Mouse (Mus musculus) neutrophil, adult 59 days (primary cell): ENCODE measurements around the gene Gm20715. TPM values are rescaled to one million over a fixed set of nuclear protein-coding genes. Genes with fewer than 3 reads are reported as not detected.

Experiments used
- total RNA-seq, 2 experiments: library from RNA; stranded (reverse); gene quantifications; 1 replicate in 1 of 2; 2 replicates in 1 of 2; pipeline ENCODE4 v1.2.4; 2023

Gm20715 gene
- total RNA-seq = not detected

DNA sequence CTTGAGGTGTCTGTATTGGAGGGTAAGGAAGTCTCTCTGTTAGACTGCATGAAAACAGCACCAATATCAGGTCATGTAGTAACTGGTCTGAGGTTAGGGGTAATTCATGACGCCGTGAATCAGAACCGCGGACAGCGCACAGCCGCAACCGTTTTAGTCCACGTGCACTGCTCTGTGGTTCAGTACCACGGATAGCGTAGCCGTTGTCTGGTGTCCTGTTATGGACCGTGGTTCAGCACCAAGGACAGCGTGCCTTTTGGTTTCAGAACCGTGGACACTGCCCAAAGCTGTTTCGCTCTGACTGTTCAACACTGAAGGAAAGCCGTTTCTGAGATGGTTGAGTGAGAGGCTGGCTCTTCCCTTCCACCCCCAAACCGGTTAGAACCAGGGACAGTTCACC lies at the start of gene Gm20715:
TSS of gene Gm20715 (plus strand) at position 235 of the 400 bp plus-strand sequence.

DNA sequence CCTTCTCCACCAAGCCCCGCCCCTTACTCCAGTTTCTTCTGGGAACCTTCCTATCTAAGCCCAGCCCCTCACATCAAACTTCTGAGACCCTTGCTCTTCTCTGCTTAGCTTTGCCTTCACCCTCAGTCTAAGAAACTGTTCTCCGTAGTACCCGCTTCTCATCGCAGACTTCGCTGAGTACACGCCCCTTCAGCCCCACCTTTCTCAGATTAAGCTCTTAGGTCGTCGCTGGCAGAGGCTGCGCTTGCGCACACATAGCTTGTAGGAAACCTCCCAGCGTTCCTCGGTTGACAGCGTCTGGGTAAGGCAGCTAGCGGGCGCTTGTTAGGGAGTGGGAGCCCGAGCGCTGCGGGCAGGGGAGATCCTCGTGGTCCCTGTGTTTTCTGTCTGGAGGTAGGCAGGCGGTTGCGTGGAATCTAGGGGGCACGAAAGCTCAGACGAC lies 47.0 kb upstream of the Gm20715 start, which contains the start of gene Zfp78:
TSS of gene Zfp78 (plus strand) at position 234 of the 442 bp plus-strand sequence.

DNA sequence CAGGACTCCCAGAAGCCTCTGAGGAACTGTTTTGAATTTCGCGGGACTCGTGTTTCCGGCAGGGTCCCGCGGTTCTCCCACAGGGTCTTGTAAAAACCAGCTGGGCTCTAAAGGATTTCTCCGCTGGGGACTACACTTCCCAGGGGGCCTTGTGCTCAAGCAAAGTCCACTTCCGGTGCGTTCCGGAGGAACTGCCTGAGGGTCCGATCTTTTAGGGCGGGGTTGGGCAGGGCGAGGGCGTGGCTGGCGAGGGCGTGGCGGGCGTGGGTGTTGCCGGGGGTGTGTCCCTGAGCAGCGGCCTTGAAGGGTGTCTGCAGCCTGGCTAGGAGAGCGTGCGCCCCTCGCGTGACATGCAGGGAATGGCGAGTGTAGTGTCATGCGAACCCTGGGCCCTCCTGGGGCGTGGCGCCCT lies 27.0 kb upstream of the Gm20715 start, which contains the start of gene Zfp28:
TSS of gene Zfp28 (plus strand) at position 252 of the 412 bp plus-strand sequence.

DNA sequence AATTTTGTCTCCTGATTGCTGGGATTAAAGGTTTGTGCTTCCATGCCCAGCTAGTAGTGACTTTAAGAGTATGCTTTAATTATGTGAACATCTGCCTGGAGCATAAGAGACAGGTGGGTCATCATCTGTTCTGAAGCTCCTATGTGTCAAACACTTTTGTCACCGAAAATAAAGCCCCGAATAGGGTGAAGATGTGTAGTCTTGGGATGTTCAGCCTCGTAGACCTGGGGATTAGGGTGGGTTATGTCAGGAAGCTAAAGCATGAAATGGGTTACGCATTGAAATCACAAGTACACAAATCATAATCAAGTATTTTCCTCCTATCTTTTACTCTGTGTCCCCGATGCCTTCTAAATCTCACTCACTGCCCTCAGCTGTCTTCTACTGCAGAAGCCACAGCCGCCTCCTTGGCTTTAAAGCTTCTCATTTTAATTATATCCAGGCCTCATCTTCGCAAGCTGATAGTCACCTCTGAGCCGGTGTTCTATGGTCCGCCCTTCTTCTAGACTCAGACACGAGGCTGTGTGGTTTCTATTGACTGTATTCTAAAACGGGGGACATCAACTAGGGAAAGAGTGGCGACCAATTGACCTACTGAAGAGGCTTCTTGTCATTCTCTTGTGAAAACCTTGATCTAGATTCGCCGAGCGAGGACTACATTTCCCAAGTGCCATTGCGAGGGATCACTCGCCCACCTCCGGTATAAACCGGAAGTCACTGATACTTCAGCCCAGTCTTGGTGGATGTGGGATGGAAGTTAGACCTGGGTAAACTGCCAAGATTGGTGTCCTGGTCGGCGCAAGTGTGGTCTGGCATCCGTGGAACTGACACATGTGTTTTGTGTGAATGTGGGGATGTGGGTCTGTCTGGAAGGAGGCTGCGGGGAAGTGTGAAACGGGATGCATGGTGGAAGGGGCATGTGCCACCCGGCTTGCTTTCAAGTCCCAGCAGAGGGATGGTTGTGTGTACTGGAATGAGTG lies 11.8 kb upstream of the Gm20715 start, which contains the start of gene Smim17:
TSS of gene Smim17 (plus strand) at position 720 of the 980 bp plus-strand sequence.

DNA sequence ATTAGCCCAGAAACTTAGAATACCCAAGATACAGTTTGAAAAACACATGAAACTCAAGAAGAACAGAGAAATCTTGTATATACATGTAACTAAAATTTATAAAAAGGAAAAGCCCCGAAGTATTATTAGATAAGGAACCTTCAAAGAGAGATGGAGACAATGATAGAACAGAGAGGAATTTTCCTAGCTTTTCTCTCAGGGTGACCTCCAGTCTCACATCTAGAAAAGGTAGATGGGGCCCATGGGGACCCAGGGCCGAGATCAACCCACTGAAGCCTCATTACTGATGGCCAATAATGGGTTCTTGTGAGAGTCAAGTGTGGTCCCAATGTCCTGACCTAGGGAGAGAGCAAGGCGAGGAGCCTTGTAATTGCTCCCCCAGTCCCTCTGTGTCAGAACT lies 28.3 kb downstream of the Gm20715 start, which contains the start of gene Olfr1344:
TSS of gene Olfr1344 (plus strand) at position 301 of the 400 bp plus-strand sequence.

DNA sequence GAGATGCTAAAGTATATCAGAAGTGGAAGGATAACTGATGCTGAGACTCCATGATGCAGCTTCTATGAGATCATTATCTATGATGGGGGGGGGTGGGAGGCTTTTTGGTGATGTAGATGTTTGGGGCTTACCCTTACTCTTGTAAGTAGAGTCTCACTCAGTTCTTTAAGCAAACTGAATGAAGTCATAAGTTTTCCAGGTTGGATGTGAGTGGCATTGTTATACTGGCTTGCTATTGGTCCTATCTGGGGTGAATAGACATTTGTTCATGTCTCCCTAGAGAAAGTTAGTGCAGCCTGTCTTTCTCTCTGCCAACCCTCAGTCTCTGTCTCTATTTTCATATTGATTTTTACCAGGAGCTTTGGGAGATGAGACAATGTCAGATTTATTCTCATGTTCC lies 45.8 kb downstream of the Gm20715 start, which contains the start of gene Olfr1336:
TSS of gene Olfr1336 (plus strand) at position 301 of the 400 bp plus-strand sequence.

DNA sequence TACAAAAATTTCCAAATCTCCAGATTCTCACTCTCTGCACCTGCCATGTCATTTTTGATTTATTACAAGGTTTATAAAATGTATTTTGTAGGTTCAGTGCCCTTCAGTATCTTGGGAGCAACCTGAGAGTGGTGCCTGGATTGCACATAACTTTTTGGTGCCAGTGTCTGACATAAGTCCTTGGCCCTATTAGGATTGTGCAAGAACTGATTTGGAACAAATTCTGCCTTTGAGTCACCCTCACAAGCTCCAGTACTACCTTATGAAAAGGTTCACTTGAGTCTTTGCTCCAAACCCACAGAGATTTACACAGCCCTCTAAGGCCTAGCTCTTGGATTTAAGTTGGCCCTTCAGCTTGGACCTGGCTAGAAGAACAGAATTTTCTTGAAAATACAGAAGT lies 56.9 kb downstream of the Gm20715 start, which contains the start of gene Olfr1346:
TSS of gene Olfr1346 (plus strand) at position 151 of the 400 bp plus-strand sequence.

DNA sequence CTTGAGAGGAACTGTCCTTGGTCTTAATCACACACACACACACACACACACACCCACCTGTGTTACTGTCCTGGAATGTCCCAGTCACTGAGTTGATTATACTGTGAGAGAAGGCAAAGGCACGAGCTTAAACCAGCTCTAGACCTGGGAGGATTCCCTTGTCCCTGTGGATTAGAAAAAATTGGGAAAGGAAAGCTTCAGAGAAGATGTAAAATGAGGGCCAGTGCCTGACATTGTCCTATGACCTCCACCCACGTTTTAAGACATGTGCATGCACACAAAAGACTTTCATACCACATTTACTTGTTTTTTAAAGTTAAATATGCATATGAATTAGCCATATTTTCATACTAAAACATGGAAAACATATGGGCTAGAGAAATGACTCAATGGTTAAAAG lies 76.8 kb downstream of the Gm20715 start, which contains the start of gene Olfr5:
TSS of gene Olfr5 (minus strand) at position 101 of the 400 bp plus-strand sequence.

Other genes starting within 250 kb of the Gm20715 start
- gene Zfp444, start 238.1 kb upstream of the Gm20715 start, total RNA-seq = 10 to 100 TPM in 1 of 2 experiments, 1 to 10 TPM in 1; 6.2 to 10.2 TPM
- gene Galp, start 213.2 kb upstream of the Gm20715 start, total RNA-seq = not detected
- gene Zscan5b, start 188.0 kb upstream of the Gm20715 start, total RNA-seq = not detected
- gene Epp13, start 157.6 kb upstream of the Gm20715 start, total RNA-seq = not detected
- gene Zfp667, start 123.7 kb upstream of the Gm20715 start, total RNA-seq = under 1 TPM; 0.24 to 0.35 TPM
- gene Zfp583, start 79.0 kb upstream of the Gm20715 start, total RNA-seq = under 1 TPM; 0.60 to 0.73 TPM
- gene Gm3854, start 66.5 kb upstream of the Gm20715 start, total RNA-seq = under 1 TPM in 1 of 2 experiments, not detected in 1; 0.11 TPM
- 1 to 10 TPM in 1 of 2 experiments, under 1 TPM in 1; 0.88 to 1.2 TPM for gene Zfp78, start 47.0 kb upstream of the Gm20715 start, total RNA-seq
- gene Zfp28, start 27.0 kb upstream of the Gm20715 start, total RNA-seq = 1 to 10 TPM; 1.4 to 2.2 TPM
- not detected for gene Smim17, start 11.6 kb upstream of the Gm20715 start, total RNA-seq
- not detected for gene Olfr1344, start 28.4 kb downstream of the Gm20715 start, total RNA-seq
- under 1 TPM in 1 of 2 experiments, not detected in 1; 0.04 TPM for gene Olfr1336, start 45.9 kb downstream of the Gm20715 start, total RNA-seq
- not detected for gene Olfr1346, start 56.8 kb downstream of the Gm20715 start, total RNA-seq
- not detected for gene Olfr5, start 76.7 kb downstream of the Gm20715 start, total RNA-seq
- not detected for gene Olfr1347, start 89.5 kb downstream of the Gm20715 start, total RNA-seq
- gene Olfr1348, start 98.5 kb downstream of the Gm20715 start, total RNA-seq = not detected
- not detected for gene Olfr1349, start 112.7 kb downstream of the Gm20715 start, total RNA-seq
- not detected for gene Olfr1350, start 154.6 kb downstream of the Gm20715 start, total RNA-seq